Mouse (Mus musculus) lung, postnatal 14 days (tissue): ENCODE data around the gene Xxylt1.

Experiments used
- DNase-seq: peaks from one replicate; pipeline ENCODE4 v3.0.0; 2021

The Xxylt1 gene

GRCm38 (mm10) chr16:30984826-30985545, 96.2 kb downstream of the Xxylt1 start:
- no peak for DNase-seq

- DNase-seq, result no peak
Observed at GRCm38 (mm10) chr16:30984101-30984500, 97.1 kb downstream of the Xxylt1 start.

GRCm38 (mm10) chr16:30983699-30984098, 97.5 kb downstream of the Xxylt1 start:
- DNase-seq, result no peak

- no peak for DNase-seq
Observed at GRCm38 (mm10) chr16:30983281-30983680, 98.0 kb downstream of the Xxylt1 start.

- peak; percentile 70 for DNase-seq
Observed at GRCm38 (mm10) chr16:30981345-30981744, 99.9 kb downstream of the Xxylt1 start.

- no peak for DNase-seq
Observed at GRCm38 (mm10) chr16:30979905-30980304, 101.3 kb downstream of the Xxylt1 start.

- DNase-seq, result no peak
Observed at GRCm38 (mm10) chr16:30977728-30978127, 103.5 kb downstream of the Xxylt1 start.

GRCm38 (mm10) chr16:30977186-30977585, 104.0 kb downstream of the Xxylt1 start:
- peak; percentile 97 for DNase-seq

GRCm38 (mm10) chr16:30974549-30974948, 106.7 kb downstream of the Xxylt1 start:
- DNase-seq, result no peak

- DNase-seq, result peak; percentile 72
Observed at GRCm38 (mm10) chr16:30973416-30973815, 107.8 kb downstream of the Xxylt1 start.

- DNase-seq, result peak; percentile 48
Observed at GRCm38 (mm10) chr16:30971950-30972541, 109.2 kb downstream of the Xxylt1 start.

GRCm38 (mm10) chr16:30969266-30970064, 111.8 kb downstream of the Xxylt1 start:
- peak; percentile 57 for DNase-seq

GRCm38 (mm10) chr16:30968402-30969151, 112.7 kb downstream of the Xxylt1 start:
- no peak for DNase-seq

- peak; percentile 53 for DNase-seq
Observed at GRCm38 (mm10) chr16:30966684-30967083, 114.5 kb downstream of the Xxylt1 start.

GRCm38 (mm10) chr16:30964891-30965290, 116.3 kb downstream of the Xxylt1 start:
- DNase-seq, result no peak

- peak; percentile 44 for DNase-seq
Observed at GRCm38 (mm10) chr16:30964411-30964810, 116.8 kb downstream of the Xxylt1 start.

- DNase-seq, result no peak
Observed at GRCm38 (mm10) chr16:30962515-30962914, 118.7 kb downstream of the Xxylt1 start.

GRCm38 (mm10) chr16:30961176-30961575, 120.1 kb downstream of the Xxylt1 start:
- no peak for DNase-seq

GRCm38 (mm10) chr16:30960266-30960665, 121.0 kb downstream of the Xxylt1 start:
- no peak for DNase-seq

- DNase-seq, result no peak
Observed at GRCm38 (mm10) chr16:30959692-30960091, 121.5 kb downstream of the Xxylt1 start.

GRCm38 (mm10) chr16:30956141-30956540, 125.1 kb downstream of the Xxylt1 start:
- DNase-seq, result no peak

GRCm38 (mm10) chr16:30948636-30949035, 132.6 kb downstream of the Xxylt1 start:
- DNase-seq, result no peak

- no peak for DNase-seq
Observed at GRCm38 (mm10) chr16:30948216-30948615, 133.0 kb downstream of the Xxylt1 start.
